Mouse (Mus musculus): Measurements from ENCODE around the gene Elmo3.

Elmo3 gene

DNA sequence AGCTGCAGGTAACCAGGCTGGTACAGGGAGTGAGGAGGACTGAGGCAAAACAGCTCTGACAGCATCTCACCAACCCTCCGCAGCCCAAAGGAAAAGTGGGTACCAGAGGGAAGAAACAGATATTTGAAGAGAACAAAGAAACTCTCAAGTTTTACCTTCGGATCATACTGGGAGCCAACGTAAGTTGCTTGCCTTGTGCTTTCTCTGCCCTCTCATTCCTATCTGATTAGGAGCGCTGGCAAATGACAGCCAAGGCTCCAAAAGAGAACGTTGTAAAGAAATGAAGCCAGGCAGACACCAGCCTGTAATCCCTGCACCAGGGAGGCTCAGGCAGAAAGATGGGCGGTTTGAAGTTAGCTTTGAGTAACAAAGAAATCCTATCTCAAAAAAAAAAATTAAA lies 21.6 kb downstream of the Elmo3 start:
- no peak for DNase-seq (ENCODE audit: low spot score)

DNA sequence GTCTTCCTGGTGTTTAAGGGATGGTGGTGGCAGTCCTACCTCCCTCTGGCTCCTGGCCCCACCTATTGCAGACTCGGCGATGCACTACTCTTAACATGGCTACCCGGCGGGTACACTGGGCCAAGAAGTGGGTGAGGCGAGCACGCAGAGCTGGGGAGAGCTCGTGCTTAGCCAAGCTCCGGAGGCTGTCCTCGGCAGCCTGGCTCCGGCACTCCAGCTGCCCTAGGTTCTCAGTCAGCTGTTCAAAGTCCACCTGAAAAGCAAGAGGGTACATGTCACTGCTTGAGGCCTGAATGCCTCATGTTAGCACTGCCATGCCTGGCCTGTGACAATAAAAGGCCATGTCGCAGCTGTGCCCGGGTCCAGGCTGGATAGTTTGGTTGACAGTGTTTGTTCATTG lies 24.9 kb downstream of the Elmo3 start:
- no peak for DNase-seq (ENCODE audit: low spot score)

DNA sequence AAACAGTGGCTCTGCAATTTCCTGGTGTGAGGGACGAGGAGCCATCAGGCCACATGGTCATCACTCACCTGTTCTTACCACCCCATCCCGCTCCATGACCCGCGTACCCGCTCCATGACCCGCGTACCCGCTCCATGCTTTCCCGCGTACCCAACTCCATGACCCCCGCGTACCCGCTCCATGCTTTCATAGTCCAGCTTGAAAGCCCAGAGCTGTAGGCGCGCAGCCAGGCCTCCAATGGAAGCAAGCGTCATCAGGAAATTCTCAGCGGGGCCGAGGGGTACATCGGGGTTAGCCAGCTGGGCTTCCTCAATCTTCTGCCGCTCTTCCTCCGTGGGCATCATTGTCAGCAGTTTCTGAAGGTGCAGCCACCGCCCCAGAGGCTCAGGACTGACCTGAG lies 26.1 kb downstream of the Elmo3 start:
- no peak for DNase-seq (ENCODE audit: low spot score)

DNA sequence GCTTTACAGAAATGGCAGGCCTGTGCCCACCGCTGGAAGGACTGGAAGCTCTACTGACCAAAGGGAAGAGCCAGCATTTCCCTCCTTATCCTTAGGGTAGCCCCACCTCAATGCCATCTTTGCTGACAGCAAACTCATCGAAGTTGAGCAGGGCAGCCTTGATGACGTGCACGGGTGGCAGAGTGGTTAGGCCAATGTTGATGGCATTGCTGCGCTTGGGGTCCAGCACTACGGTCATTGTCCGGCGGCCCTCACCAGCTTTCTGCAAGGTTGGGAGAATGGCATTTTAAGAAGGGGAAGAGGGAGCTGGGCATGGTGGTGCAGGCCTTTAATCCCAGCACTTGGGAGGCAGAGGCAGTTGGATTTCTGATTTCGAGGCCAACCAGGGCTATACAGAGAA lies 26.5 kb downstream of the Elmo3 start:
- DNase-seq (ENCODE audit: low spot score), result no peak

DNA sequence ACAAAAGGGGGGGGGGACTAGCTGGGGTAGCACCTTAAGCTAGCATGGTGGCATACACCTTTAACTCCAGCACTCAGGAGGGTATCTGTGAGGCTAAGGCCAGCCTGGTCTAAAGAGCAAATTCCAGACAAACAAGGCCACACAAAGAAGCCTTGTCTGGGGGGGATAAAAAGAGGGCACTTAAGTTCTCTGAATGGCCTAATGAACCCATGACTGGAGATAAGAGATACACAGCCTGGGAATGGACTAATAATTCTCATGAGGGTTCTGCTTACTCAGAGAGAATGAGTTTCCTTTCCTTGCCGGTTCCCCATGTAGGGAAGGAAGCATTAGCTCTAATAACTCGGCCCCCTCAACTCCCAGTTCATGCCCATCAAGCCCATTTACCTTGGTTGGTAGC lies 27.1 kb downstream of the Elmo3 start:
- DNase-seq (ENCODE audit: low spot score), result no peak

DNA sequence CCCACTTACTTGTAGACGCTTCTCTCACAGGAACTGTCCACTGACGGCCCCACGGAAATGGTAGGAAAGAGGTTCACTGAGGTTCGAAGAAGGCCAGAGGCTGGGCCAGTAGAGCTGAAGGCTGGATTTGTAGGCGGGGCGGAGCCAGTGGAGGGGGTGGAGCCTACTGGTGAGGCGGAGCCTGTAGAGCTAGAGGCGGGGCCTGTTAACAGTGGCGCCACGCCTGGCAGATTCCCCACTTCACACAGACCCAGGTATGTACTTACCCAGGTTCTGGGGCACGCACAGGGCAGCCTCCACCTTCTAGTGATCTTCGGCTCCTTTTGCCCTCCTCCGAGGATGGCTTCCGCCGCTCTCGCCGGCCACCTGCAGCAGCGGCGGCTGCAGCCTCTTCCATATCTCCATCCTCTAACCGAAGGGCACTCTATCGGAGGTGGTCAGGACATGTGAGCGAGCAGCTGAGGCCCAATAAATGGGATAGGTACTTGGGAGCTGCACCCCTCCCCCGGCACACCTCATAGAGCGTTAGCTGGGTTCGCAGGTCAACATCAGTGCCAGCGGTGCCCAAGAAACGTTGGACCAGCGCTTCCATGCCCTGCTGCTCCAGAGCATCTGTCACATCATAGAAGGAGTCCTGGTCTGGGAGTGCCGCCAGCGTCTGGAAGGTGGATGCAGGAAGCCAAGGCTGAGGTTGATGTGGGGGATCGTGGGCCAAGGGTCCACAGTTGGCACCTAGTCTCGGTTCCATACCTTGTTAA lies 31.2 kb downstream of the Elmo3 start:
- no peak for DNase-seq (ENCODE audit: low spot score)

DNA sequence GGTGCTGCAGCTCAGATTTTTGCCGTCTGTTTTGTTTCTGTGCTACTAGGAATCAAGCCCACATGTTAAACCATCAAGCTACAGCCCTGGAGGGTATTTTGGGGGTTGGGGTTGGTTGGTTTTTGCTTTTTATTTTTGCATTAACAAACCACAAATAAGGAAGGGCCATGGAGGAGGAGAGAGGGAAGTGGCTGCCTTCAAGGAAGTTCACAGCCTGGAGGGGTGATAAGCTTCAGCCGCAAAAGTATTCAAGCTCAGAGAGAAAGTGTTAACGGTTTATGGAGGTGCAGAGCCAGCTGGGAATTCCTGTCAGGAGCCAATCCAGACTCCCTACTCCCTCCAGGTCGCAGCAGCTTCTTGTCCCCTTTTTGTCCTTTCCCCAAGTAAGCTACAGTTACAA lies 33.6 kb downstream of the Elmo3 start:
- DNase-seq (ENCODE audit: low spot score), result no peak

DNA sequence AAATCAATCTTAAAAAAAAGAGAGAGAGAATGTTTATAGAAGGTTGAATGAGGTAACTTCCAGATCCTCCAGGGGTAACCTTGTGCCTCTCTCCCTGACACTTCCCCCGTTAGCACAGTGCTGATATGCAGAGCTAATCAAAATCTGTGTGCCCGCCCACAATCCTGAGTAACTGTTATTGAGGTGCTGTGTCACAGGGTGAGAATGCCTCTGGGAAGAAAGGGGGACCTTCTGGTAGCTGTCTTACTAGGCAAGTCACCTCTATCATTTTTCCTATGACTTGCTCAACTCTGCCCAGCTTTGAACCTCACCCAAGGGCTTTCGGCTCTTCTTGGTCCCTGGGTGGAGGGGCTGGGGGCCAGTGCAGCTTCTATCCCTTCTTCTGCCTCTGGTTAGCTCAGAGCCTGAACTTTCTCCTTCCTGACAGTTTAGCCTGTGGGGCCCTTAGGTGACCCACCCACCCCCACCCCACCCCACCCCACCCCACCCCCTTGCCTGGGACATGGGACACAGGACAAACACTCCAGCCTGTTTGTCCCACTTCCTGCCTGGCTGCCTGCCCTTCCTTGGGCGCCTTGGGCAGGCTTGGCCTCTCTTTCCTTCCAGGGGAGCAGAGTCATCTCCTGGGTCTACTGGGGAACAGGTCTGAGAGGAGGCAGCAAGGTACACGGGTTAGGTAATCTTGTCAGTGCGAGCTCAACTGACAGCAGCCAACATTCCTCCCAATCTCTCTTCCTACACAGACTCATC lies 34.7 kb downstream of the Elmo3 start:
- no peak for DNase-seq (ENCODE audit: low spot score)

DNA sequence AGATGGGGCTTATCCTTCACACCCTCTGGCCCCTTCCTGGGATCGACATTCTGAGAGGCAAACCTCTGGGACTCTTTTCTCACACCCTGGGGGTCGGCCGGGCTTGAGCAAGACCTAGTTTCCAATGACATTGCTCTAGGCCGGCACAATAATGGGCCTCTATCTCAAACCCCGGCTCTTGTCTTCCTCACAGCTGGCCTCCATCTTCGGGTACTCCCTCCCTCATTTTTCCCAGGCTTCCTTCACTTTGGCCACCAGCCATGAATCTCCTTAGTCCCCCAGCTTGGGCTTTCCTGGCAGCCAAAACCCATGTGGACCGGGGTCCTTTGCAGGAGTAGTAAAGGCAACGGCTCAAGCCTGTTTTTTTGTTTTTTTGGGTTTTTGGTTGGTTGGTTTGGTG lies 36.0 kb downstream of the Elmo3 start:
- no peak for DNase-seq (ENCODE audit: low spot score)

DNA sequence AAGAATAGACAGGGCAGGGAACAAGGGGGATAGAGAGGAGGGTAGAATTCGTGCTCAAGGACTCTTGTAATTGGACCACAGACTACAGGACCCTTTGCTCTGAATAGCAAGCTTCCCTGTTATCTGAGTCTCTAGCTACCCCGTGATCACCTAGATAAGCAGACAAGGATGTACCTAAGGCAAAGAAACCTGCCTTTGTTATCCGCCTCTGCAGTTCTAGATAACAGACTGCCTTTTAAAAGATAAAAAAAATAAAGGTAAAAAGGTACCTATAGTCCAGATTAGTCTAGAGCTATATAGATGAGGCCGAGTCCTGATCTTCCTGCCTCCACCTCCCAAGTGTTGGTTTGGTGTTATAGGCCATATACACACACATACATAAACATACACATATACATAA lies 37.4 kb downstream of the Elmo3 start:
- no peak for DNase-seq (ENCODE audit: low spot score)

DNA sequence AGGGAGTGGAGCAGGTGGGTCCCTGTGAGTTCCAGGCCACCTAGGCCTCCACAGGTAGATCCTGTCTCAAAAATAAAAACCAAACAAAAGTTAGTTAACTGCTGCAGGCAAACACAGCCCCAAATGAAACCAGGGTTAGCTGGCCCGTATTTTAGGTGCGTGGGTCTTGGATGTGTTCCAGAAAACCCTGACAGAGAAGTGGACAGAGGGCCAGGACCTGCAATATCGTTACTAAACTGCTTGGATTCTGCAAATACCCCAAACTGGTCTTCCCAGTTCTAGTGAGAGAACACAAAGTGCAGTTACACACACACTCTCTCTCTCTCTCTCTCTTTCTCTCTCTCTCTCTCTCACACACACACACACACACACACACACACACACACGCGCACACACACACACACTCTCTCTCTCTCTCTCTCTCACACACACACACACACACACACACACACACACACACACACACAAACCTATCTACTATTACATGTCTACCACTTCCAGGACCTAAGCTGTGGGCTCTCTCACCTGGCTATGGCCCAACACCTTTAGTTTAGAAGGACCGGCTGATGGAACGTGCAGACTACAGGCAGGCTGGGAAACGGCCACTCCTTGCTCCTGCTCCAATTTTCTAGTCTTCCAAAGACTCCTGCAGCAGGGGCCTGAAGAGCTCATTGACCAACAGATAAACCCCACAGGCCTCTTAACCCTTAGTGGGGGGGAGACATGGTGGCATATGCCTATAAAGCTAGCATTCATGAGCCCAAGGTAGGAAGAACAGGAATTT lies 38.6 kb downstream of the Elmo3 start:
- no peak for DNase-seq (ENCODE audit: low spot score)

DNA sequence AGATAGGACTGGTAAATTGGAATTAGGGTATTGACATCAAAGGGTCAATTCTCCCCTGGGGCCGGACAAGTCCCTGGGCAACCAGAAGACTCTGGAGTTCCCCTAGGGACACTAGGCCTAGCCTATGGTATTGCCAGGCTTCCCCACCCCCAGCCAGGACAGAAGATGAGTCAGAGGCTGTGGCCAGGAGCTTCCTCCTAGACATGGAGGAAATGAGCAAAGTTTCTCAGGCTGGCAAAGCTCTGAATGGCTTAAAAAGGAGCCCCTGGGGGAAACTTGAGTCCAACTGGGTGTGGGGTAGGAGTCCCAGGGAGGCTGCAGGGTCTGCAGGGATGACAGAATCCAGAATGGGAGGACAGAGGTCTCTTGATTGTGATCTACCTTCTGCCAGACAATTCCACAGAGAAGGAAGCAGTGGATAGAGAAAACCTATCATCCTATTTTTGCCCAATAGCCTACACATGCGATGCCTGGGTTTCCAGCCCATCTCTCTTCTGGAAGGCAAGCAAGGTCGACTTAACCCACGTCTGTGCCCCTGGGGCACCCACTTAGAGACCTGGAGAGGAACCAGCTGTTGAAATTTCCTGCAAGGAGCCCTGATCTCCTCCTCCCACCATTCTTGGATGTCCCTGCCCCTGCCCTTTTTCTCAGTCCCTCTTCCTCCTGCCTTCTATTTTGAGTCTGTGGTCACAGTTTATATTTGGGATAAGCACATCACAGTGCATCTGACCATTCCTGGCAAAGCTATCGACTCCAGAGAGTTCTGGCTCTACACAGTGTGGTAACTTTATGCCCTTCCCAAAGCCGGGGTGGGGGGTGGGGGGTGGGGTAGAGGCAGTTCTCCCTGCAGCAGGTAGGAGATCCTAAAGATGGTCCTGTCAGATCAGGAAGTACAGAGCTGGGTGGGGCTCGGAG lies 39.9 kb downstream of the Elmo3 start:
- no peak for DNase-seq (ENCODE audit: low spot score)

DNA sequence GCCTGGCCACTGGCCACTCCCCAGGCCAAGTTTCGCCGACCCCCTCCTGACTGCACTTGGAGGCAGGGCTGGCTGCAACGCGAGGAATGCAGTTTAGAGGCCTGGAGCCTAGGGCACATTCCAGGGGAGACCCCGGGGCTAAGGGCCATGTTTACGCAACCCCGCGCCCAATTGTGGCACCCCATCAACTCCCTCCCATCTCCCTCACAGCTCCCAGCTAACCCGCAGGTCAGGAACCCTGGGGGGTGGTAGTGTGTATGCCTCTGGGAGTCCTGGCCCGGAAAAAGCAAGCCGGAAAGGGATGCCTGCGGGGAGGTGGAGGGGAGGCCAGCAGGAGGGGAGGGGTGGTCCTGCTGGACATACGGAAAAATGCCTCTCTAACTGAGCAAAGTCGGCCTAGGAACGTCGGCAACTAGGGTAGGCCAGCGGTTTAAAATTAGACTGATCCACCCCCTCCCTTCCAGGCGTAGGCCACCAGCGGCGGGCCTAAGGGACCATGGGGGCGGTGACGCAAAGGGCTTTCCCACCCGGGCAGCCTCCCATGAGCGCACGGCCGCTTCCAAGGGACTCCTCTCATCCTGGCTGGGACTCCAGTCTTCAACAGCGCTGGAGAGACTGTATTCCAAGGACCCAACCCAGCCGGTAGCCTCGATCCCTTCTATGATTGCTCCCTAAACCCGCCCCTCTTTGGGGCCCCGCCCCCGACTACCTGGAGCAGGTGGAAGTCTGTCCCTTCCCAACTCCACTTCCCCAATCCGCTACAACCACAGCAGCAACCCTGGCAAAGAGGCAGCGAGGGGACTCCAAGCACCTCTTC lies 41.4 kb downstream of the Elmo3 start:
- peak; percentile 40 for DNase-seq (ENCODE audit: low spot score)

DNA sequence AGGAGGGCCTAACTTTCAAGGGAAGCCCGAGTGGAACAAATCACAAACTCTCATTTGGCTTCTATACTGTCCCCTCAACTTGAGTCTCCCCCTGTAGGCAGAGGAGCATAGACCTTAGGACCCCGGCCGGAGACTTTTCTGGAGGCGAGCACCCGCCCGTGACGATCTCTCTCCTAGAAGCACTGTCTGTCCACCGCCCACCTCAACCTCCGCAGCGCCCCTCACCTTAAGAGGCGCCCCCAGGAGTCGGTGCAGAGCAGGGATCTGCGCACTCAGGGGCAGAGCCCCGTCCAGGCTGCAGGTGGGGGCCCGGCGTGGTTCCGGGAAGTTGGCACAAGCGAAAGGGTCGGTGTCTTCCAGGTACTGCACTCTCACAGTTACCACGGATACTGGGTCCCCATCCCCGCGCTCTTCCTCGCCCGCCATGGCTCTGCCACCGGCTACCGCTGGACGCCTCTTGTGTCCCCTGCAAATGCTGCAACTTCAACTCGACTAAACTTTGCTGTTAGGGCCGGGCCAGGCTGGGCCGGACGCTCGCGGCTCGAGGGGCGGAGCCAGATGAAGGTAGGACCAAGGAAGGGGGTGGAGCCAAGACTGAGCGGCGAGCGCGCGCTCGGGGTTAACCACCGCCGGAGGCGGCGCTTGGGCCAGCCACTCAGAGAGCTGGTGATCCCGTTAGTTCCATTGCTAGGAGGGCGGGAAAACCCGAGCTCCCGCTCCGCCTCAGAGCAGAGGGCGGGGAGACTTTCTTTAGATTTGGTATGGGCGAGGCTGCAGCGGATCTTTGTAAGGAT lies 42.2 kb downstream of the Elmo3 start, which contains the start of gene Fhod1:
Gene Fhod1 (minus strand): TSS at position 526 of the 794 bp plus-strand sequence.
- DNase-seq (ENCODE audit: low spot score), result peak; percentile 96

DNA sequence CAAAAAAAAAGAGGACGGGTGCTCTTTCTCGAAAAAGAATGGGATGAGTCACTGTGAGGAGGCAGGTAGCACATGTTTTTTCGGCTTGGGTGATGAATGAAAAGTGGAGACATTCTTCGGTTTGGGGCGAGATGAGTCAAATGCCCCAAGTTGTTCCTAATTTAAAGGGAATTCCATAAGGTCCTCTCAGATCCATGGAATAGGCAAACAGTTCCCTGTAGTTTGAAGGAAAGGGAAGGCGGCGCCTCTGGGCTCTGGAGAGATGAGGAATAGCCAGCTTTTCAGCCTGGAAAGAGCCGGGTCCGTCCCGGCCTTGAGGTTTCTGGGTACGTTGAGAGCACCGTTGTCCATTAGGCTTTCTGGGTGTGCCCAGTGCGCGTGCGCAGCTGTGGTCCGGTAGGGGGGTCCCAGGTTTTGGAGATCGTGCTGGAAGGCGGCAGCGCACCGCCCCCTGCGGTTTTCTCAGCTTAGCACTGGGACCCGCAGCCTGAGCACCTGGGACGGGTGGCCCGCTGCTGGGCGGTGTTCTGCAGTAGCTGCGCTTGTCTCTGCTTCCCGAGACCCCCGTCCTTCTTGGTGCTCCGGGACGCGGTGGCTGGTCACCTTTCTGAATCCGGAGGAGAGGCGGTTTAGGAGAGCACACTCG lies 43.2 kb downstream of the Elmo3 start, which contains the start of gene Slc9a5:
Gene Slc9a5 (plus strand): TSS at position 394 of the 646 bp plus-strand sequence.
- peak; percentile 75 for DNase-seq (ENCODE audit: low spot score)

DNA sequence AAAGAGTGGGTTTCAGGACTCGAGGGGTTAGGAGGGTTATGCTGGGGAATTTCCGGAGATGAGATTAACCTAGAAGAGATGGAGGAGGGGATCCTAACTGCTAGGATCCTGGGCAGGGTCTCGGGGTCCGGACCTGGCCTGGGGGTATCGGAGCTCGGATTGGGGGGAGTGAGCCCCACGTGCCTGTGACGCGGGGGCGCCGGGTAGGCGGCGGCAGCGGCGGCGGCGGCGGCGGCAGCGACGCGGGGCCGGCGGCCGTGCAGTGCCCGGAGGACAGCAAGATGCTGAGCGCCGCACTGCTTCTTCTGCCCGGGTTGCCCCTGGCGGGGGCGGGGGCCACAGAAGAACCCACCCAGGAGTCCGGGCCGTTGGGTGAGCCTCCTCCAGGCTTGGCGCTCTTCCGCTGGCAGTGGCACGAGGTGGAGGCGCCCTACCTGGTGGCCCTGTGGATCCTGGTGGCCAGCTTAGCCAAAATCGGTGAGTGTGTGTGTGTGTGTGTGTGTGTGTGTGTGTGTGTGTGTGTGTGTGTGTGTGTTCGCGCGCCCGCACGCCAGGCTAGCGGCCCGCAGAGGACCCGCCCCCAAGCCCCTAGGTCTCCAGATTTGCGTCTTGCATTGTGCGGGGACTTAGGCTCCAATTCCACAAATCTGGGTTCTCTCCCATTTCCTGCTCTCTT lies 43.8 kb downstream of the Elmo3 start:
- DNase-seq (ENCODE audit: low spot score), result peak; percentile 56

DNA sequence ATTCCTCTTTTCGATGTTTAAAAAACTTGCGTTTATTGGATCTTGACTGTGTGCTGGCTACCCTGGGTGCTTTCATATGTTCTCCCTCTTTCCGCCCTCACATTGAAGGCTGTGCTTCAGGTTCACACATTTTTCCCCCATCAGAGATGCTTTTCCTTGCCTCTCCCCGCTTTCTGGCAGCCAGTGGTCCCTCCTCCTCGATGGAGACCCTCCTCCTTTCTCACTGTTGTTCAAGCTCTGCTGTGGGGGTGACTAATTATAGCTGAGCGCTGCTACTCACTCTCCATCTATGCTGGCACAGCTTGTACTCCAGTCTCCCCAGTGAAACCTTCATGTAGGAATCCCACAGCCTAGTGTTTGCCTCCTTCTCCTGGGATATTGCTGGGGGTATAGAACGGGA lies 44.8 kb downstream of the Elmo3 start:
- DNase-seq (ENCODE audit: low spot score), result no peak

DNA sequence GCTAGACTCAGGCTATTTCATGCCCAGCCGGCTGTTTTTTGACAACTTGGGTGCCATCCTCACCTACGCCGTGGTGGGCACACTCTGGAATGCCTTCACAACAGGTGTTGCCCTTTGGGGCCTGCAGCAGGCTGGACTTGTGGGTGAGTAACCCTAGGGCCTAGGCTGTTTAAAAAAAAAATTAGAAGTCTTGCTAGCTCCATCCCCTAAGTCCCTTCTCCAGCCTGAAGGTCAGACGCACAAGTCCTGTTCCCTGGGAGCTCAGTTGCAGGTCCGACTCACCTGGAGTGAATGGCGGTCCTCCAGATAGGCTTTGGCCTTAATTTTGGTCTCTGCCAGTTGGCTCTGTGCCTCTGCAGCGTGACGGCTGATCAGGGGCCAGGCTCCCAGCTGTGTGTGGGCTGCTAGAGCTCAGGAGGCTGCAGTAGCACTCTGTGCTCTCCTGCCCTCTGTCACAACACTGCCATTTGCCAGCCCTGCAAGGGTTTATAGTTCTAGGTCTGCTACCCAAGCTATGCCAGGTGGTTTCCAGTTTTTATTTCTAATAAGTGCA lies 48.3 kb downstream of the Elmo3 start:
- DNase-seq (ENCODE audit: low spot score), result no peak
